Mouse (Mus musculus) adrenal gland, postnatal 10 days (tissue): Measurements from ENCODE around the gene Znhit2. TPM values are rescaled to one million over a fixed set of nuclear protein-coding genes. Genes with fewer than 3 reads are reported as not detected.
"Not testable (repeated sequence)": the region's sequence is repeated elsewhere in the genome, so short reads cannot be mapped to it uniquely, and the experiment has no call there.

Experiments
- DNase-seq: peaks from one replicate; pipeline ENCODE4 v3.0.0; 2021; ENCODE audit warnings: mixed read lengths
- long read RNA-seq, 2 experiments: library from polyadenylated mRNA; stranded (forward); transcript quantifications; one replicate each; pipeline ENCODE4 v2.0.0; 2021
- total RNA-seq, 2 experiments: library from RNA; stranded (reverse); gene quantifications; 2 replicates each; pipeline ENCODE4 v1.2.3; 2021

Znhit2 gene
- total RNA-seq: 10 to 100 TPM; 21.6 to 26.1 TPM
- long read RNA-seq, experiment 1, transcript Znhit2-201 (1 exons, 1,281 nt): major isoform, 68 of 68 reads
- long read RNA-seq, experiment 1, partial matches to known transcripts: 0 of 68 reads
- long read RNA-seq, experiment 1, other reads (novel, unspliced or antisense): 0 of 68 reads
- long read RNA-seq, experiment 2, transcript Znhit2-201 (1 exons, 1,281 nt): major isoform, 20 of 20 reads
- long read RNA-seq, experiment 2, partial matches to known transcripts: 0 of 20 reads
- long read RNA-seq, experiment 2, other reads (novel, unspliced or antisense): 0 of 20 reads

GRCm38 (mm10) chr19:6061021-6061533 is at the start of gene Znhit2:
Gene Znhit2, plus strand, starts transcription at chr19:6061192.
- peak; percentile 95 for DNase-seq

- DNase-seq: no peak
These were observed 47.3 kb upstream of the Znhit2 start for GRCm38 (mm10) chr19:6013691-6014090.

DNA sequence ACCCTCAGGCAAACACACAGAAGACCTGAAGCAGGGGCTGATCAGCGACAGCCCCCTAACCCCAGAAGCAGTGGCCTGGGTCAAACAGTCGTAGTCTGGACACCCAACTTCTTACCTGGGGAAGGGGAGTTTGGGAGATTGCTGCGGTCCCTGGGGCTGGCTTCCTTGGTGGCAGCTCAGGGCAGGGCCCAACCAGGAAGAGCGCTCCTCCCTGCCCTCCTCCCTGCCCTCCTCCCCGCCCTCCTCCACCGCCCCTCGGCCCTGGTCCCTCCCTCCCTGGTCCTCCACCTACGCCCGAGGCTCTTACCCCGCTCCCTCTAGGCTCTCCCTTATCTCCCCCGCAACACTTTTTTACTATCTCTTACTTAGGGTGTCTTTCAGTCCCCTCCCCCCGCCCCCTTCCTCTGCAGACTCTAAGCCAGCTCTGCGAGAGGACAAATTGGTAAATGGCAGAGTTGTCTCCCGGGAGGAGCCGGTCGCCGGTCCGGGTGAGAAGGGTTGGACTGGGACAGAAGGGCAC is 45.9 kb upstream of the Znhit2 start:
- DNase-seq: peak; percentile 64

DNA sequence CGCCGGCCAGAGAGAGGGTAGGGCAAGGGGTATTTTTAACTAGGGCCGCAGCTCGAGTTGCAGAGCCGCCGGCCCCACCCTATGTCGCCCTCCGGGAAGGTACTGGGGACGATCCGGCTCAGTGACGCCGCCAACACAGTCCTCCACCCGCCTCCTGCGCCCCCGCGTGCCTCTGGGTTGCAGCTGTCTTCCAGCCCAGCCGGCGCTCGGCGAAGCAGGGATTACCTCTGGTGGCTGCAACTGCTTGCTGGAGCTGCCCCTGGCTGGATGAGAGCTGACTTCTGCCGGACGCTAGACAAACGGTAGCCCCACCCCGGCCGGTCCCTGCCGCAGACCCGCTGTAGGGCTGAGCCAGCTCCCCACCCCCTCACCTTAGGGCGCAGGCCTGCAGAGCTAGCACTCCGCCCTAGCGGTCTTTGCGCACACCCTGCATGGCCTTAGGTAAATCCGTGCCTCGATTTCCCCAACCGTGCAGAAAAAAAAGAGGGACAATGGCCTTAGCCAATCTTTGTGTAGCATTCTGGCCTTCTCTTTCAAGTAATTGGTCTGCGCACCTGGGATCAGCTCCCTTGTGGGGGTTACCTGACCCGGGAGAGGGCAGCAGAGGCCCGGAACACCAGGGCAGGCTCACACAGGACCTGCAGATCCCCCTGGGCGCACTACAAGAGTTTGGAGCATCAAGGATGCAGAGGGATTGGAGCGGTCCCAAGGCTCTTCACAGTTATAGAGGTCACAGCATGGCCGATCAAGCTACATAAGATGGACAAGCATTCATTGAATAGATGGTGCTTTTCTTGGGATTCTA is 45.3 kb upstream of the Znhit2 start, which contains the start of gene Capn1:
Capn1 (minus strand) TSS at position 387 of the 805 bp plus-strand sequence.
- DNase-seq: peak; percentile 81

GRCm38 (mm10) chr19:6016532-6016931 is 44.5 kb upstream of the Znhit2 start:
- no peak for DNase-seq

GRCm38 (mm10) chr19:6018142-6019089 is 42.6 kb upstream of the Znhit2 start:
- DNase-seq: peak; percentile 93

DNA sequence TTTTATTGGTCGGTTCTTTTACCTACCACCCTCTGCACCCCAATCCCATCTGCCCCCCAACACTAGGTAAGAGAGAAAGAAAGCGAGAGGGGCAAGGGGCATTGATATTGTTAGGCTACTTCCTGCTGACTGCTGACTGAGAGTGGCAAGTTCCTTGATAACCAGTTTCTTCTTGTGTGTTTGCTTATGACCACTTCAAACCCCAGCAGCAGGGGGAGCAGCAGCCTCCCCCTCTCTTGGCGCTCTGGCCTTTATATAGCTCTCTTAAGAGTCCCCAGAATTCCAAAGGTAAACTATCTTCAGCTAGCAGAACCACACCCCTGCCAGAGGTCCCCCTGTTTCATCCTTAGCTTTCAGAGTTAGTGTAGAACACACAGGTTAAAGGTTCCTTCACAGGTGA is 40.7 kb upstream of the Znhit2 start:
- DNase-seq: no peak

DNA sequence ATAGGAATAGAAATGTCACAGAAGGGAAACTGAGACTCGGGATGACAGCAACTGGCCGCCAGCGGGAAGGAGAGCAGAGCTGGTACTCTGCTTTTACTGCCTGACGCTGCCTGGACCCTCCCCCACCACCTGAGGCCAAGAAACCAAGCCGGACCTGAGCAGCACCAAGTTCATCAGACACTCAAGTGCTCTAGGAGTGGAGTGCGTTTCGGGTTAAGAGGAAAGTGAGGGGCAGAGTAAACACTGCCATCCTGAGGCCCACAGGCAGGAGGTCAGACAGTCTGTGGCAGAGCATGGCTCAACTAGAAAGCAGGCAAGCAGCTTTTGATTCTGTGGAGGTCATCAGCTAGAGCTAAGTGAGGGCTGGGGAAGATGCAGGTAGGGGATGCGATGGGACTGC is 37.9 kb upstream of the Znhit2 start:
- no peak for DNase-seq

DNA sequence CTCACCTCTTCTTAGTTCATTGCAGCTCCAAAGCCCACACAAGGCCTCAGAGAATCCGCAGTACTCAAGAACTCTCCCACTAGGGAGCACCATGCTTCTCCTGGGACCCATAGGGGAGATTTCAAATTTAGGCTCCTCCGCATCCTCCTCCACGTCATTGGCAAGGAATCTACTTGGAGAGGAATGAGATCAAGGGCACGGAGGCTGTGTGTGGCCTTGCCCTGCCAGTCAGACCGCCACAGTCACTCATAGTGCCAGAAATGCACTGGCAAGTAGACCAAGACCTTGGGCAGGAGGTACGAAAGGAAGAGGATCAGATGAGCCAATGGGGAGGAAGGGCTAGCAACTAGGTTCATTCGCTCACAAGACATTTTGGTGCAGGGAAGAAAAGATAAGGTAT is 37.1 kb upstream of the Znhit2 start:
- DNase-seq: peak; percentile 63

- DNase-seq: no peak
These were observed 32.0 kb upstream of the Znhit2 start for GRCm38 (mm10) chr19:6028991-6029390.

DNA sequence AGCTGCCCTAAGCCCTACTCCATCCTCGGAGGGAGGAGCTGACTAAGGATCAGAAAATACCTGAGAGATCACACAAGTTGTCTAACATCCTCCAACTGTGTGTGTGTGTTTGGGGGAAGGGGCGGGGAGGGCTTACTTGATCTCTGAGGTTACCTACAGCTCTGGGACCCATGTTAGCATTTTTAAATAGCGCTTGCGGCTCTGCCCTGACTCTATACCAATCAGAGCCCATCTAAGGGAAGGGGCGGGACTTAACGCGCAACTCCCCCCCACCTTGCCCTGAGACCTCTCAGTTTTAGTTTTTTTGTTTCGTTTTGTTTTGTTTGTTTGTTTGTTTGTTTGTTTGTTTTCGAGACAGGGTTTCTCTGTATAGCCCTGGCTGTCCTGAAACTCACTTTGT is 31.6 kb upstream of the Znhit2 start:
- no peak for DNase-seq

GRCm38 (mm10) chr19:6030520-6031280 is 30.3 kb upstream of the Znhit2 start:
- no peak for DNase-seq

DNA sequence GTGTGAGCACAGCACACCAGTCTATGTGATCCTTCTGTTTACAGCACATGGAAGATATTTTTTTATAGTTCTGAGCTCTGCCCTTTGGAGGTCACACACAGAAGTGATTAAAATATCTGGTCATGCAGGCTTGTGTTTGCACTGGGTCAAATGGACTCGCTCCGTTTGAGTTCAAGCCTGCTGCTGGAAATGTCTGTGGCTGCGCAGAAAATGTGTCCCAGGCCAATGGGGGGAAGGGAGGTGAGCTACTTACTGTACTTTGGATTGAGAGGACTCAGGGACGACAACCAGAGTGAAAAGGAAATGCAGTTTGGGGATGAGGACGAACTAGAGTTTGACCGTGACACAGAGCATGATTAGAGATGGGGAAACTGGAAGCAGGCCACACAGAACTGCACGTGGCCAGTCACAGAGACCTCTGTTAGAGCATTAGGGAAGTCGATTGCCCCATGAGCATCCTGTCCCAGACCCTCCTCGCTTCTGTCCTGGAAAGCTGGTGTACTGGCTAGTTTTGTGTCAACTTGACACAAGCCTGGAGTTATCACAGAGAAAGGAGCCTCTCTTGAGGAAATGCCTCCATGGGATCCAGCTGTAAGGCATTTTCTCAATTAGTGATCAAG is 24.9 kb upstream of the Znhit2 start:
- no peak for DNase-seq

- no peak for DNase-seq
These were observed 23.3 kb upstream of the Znhit2 start for GRCm38 (mm10) chr19:6037695-6038094.

GRCm38 (mm10) chr19:6038326-6038725 is 22.7 kb upstream of the Znhit2 start:
- no peak for DNase-seq

- no peak for DNase-seq
These were observed 21.0 kb upstream of the Znhit2 start for GRCm38 (mm10) chr19:6040002-6040401.

- no peak for DNase-seq
These were observed 18.7 kb upstream of the Znhit2 start for GRCm38 (mm10) chr19:6042293-6042692.

- DNase-seq: not testable (repeated sequence)
These were observed 16.9 kb upstream of the Znhit2 start for GRCm38 (mm10) chr19:6044102-6044501.

- no peak for DNase-seq
These were observed 15.4 kb upstream of the Znhit2 start for GRCm38 (mm10) chr19:6045366-6046293.
